Mouse (Mus musculus) liver, embryonic 14 days (tissue): ENCODE measurements around the gene Gm29644. TPM values are rescaled to one million over a fixed set of nuclear protein-coding genes. Genes with fewer than 3 reads are reported as not detected.

ENCODE experiments used
- polyA plus RNA-seq: library from polyadenylated mRNA; depleted of rRNA; stranded (reverse); fragments of >200 nt; gene quantifications from 2 replicates; pipeline ENCODE4 v1.2.3, GENCODE M21; 2012; rRNA removed

The Gm29644 gene
- polyA plus RNA-seq: not detected in 2 replicates

DNA sequence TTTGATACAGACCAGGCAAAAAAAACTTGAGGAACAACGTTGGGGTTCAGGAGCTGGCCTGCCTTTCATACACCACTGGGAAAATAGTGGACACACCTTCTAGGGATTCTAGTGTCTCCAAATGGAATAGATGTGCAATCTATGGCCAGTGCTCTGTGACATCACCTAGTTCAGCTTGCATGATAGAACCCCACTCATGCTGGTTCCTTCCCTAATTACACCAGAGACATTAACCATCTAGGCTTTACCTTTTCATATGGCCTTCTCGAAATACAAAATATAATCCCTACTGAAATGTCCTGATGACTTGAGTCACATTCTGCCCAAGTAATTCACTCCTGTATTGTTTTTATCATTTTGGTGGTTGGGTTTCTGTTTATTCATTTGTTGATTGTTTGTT is at the start of gene Gm29644, which contains the start of gene Gm29423:
Gene Gm29644 (minus strand): TSS at position 157 of the 400 bp plus-strand sequence.
Gene Gm29423 (minus strand): TSS at position 101 of the 400 bp plus-strand sequence.

GRCm38 (mm10) chrY:70273542-70273941 is 29.6 kb downstream of the Gm29644 start, which contains the start of gene Gm21118:
Gene Gm21118, minus strand, starts transcription at chrY:70273642.

Other genes with a start within 250 kb of the Gm29644 start
- not detected in 2 replicates for gene Gm21118, start 29.7 kb downstream of the Gm29644 start, polyA plus RNA-seq
- gene Gm29423, start 56 bp downstream of the Gm29644 start, polyA plus RNA-seq: not detected in 2 replicates
- not detected in 2 replicates for gene Gm20888, start 138.5 kb upstream of the Gm29644 start, polyA plus RNA-seq